Mouse (Mus musculus) megakaryocyte, embryonic 14.5 days (primary cell): ENCODE results near the gene Sf3b3.

Source experiments
- FLI1 ChIP-seq: IDR thresholded peaks from 2 replicates; pipeline ENCODE4 v1.6.1; 2012; ENCODE audit warnings: low read length, inconsistent platforms, mixed read lengths
- GATA1 ChIP-seq: IDR thresholded peaks from 3 replicates; pipeline ENCODE4 v1.6.1; 2012; ENCODE audit warnings: mixed read lengths, low read length, inconsistent platforms, borderline replicate concordance

- TF ChIP-seq GATA1 (no peak), FLI1 (no peak)
Measured at GRCm38 (mm10) chr8:110809831-110810230, 36.8 kb downstream of the Sf3b3 start.
